Mouse (Mus musculus): ENCODE measurements around the gene Slc7a11.

DNA sequence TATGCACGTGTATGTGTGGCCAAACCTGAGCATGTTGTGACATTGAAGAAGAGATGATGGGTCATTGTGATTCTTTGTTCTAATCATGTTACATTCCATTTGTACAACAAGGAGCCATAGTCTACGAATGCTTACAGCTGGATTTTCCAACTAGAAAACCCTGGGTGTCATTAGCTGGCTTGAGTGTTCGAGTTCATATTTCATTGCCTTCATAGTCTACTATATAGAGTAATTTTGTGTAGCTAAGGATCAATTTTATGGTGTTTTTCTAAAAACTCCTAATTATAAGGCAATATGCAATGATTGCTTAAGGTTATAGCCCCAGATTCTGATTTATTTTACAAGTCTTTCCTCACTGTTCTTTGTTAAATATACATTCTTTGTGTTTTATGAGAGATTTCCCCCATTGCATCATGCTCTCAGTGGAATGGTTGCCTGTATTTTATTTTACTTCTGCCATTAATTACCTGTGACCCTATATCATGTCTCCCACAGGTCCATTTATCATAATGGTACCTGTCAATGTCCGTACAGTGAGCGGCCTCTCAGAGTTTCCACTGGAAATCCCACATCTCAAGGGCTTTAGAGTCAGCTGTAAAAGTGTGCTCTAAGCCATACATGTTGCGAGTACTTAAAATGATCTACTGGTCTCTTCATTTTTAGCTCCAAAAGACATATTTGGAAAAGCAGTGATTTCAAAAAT lies 193.7 kb downstream of the Slc7a11 start:
- TF ChIP-seq POLR2A (IDR thresholded peaks at IDR 0.05; ENCODE audit: control insufficient read depth, low read depth, low read length) (no peak), CTCF (IDR thresholded peaks at IDR 0.05; ENCODE audit: control insufficient read depth, insufficient read depth, insufficient replicate concordance, low read depth, low read length) (no peak)

All from testis, adult 2 months (tissue).